Mouse (Mus musculus) cerebellum, adult 8-10 months (tissue): ENCODE measurements at regions not wholly inside any gene's neighbourhood (a gene's known extent, or its start where the extent isn't known, plus 50 kb on each side); places are given as distances from the start of the nearest gene placed in this dataset.

Source experiments
- DNase-seq: peaks from one replicate; pipeline ENCODE4 v3.0.0; 2022

DNA sequence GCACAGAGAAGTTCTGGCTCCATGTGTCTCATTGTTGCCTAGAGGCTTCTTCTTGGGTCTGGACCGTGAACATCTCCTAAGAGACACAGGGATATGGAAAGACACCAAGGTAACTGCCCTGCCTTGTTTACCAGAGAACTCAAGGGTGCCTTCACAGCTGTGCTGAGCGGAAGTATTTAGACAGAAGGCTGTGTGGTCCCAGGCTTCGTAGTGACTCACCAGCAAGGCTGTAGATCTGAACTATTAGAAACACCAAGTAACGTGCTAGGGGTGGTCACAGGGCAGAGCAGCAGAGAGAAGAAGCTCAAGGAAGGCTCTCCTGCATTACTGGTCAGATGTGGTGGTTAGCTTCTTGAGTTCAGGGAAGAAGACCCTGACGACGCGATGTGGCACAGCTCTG lies 51.6 kb upstream of the Lpp start:
- no peak for DNase-seq

DNA sequence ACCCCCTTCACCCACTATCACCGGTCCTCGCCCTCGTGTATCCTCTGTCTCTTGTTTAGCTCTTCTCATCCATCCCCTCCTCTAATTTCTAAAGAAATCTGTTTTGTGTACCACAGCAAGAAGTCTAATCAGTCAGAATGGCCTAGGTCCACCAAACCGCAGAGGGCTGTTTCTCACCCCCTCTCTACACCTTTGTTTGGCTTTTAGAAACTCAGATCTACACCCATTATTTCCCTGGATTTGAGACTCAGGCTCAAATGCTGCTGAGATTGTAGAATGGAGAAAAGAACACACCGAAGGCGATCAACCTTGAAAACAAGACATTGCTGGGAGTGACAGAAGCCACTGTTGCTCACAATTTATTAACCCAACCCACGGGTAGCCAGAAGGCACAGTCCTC lies 52.7 kb upstream of the Lpp start:
- DNase-seq = no peak

DNA sequence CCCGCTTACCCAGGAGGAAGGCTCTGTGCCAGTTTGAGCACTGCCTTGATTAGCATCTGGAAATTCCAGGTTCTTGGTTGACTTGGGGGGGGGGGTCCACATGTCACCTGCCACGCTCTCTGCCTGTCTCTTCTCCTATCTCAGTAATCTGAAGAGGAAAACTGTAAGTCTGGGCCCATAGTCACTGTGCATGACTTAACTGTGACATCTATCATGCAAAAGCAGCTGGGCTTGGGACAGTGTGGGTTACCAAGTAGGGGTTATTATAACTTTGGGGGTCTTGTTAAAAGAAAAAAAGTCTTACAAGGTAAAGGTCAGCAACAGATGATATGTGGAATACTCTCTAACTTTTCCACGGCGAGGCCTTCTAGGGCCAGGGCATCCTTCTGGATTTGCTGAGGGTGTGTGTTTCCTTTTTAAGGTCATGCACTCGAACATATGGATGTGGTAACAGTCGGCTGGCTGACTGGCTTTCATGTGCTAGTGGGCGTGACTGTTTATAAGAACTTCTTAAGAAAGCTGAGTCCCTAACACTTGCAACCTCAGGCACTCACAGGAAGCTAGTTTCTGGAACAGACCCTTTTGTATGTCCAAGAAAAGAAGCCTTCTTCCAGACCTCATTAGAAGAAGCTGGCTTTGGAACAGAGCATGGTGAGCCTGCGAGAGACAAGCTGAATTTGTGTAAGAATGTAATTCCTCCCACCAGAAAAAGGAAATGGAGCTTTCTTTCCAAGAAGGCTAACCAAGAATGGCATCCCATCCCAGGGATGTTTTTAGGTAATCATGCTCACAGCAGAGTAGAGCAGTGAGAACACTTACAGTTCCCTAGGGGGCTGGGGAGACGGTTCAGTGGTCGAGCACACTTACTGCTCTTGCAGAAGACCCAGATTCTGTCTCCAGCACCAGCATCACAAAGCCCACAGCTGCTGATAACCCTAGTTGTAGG lies 53.7 kb upstream of the Lpp start:
- DNase-seq = no peak

DNA sequence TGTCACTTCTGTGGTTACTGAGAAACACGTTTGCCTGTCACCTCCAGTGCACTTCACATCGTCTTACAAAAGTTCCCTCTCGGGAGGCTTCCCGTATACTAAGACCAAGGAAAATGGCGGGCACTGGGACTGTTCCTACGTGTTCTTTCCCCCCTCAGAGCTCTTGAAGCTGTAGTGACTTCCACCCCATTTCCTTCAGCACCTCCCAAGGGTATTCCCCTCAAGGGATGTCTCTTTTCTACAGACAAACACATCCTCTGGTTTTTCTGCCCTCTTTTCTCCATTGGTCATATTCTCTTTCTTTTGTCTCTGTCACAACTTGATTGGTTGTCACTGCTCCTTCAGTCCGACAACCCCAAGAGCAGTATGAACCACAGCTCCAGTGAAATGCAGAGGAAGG lies 54.9 kb upstream of the Lpp start:
- no peak for DNase-seq

DNA sequence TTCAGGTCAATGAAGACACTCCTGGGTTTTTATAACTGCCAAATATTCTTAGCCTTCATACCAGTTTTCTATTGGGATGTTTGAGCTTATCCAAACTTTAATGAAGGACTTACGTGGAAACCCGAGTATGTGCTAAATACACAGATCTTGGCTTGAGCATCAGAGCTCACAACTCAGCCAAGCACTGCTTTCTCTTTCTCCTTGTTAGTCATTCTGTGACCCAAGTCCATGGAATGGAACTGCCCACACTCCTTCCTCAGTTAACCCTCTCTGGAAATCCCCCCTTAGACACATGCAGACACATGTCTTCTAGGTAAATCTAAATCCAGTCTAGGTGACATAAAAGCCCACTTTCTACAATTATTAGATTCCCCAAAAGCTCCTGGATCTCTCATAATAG lies 58.9 kb upstream of the Lpp start:
- no peak for DNase-seq

DNA sequence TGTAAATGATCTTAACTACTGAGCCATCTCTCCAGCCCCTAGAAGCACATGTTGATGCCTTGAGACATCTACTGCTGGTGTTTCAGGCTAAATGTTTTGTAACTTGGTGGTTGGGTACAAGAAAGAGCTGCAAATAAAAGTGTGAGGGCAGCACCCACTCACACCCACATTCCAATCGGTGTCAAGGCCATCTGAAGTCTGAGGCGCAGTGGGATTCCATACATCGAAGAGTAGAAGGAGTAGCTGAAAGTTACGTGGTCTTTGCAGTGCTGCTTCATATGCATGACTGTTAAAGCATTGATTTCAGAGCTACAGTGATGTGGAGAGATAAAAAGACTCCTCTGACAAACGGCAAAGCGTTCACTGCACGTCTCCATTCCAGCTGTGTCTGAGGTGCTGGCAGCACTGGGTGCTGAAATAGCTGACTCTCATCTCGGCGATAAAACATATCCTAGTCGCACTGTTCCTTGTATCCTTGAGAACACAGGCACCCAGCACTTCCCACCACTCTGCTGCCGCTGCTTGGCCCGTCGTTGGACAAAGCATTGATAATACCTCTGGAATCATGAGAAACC lies 61.8 kb upstream of the Lpp start:
- no peak for DNase-seq

DNA sequence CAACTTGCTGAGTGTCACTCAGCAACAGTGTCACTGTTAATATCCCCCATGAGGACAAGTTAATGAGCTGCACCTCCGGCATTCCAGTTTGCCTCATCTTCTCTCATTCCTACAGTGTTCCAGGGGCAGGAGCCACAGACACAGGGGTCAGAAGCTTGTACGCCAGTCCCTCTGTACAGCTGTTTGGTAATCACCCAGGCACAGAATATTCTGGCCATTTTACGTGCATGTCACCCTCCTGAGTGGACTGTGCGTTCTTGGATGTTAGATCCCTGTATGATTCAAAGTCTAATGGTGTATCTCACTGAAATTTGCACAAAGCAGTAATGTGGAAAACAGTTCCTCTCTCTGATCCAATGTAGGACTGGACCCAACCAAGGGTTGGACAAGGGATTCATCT lies 66.7 kb upstream of the Lpp start:
- no peak for DNase-seq

DNA sequence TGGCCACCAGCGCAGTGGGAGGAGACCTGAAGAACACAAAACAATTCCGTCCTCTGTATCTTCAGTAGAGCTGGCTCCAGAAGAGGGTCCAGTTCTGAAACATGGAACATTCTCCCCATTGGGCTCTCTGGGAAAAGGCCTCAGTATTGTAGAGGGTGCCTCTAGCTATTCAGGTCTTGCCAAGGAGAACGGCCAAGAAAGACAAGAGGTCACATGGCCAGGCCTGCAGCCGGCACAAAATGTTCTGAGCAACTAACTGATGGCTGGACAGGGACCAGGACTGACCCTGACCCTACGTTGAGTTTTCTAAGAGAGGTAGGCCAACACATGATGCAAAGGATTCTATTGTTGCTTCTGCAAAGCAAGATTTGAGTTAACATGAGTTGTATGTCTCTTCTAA lies 67.3 kb upstream of the Lpp start:
- no peak for DNase-seq

DNA sequence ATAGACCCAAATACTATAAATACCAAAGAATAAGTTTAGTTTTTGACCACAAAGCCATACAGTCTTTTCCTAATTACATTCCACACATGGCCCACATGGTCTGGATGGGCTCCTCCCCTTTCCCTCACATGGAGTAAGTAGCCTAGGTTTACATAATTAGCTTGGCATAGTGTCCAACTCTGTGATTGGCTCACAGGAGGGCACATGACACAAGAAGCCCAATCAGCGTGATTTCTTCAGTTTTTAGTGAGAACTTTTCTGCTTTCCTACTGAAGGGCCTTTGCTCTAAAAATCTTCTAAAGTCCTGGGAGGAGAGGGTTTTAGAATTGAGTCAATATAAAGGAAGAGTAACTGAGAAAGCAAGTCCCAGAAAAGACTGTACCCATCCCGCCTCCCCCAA lies 68.4 kb upstream of the Lpp start:
- no peak for DNase-seq

DNA sequence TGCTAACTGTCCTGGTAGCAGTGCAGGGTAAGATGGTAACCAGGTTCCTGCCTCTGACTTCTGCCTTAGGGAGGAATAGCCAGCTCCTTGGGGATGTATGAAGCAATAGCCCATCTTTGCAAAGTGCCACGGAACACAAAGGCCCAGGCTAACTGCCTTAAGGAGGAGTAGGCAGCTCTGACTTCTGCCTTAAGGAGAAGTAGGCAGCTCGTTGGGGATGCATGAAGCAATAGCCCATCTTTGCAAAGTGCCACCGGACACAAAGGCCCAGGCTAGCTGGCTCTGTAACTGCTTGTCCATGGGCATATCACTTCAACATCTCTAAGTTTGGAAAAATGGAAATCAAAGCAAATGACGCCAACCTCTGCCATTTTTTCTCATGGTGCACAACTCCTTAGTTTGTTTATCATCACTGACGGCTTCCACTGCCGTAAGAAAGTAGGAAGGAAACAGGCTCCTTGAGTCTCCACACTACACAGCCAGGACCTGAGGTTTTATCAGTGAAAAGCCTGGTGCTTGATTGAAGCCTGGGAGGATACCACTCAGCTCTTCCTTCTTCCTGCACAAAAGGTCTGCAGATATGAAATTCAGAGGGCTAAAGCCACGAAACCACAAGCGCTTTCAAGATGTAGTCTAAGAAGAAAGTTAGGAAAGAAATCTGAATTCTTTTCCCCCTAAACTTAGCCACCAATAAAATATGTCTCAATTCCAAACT lies 74.4 kb upstream of the Lpp start:
- DNase-seq = no peak

DNA sequence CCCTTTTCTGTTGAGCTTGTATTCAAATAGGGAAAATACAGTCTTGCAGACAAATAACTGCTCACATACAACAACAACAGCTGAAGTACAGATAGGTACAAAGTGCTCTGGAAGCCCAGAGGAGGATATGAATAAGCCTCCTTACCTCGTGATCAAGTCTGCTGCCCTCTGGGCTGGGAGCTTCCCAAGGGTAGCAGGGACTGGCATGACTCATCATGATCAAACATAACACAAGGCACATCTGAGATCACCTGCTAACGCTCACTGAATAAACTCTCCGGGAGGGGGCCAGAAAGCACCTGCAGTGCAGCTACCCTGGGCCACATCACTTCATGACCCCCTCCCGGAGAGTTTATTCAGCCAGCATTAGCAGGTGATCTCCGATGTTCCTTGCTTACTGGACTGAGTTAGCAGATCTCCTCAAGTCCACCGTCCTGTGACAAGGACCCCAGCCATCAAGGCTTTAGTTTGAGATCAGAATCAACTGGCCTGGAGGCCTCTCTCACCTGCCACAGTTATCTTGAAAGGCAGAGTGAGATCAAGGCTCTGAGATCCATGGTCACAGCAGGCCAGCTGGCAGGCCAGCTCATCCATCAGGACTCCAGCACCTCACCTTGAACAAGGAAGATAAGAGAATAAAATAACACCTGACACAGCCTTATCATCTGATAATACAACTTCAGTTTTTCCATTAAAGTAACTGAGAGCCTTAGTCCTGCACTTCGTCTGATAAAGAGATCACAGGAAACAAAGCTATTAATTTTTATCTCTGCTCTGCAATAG lies 79.6 kb upstream of the Lpp start:
- no peak for DNase-seq

DNA sequence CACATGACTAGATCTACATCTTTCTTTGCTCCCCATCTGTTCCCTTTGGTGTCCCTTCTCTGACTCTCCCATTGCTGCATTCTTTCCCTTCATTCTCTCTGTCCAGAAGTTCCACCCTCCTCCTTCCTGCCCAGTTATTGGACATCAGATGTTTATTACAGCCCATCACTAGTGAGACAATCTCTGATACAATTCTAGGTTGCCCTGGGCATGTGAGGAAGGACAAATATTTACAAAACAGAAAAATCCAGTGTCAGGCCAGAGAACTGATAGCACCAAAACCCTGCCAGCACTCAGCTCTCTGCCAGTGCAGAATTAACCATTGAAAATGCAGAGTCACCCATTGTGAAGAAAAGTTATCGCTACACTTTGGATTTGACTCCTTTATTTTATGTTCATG lies 87.9 kb upstream of the Lpp start:
- no peak for DNase-seq

DNA sequence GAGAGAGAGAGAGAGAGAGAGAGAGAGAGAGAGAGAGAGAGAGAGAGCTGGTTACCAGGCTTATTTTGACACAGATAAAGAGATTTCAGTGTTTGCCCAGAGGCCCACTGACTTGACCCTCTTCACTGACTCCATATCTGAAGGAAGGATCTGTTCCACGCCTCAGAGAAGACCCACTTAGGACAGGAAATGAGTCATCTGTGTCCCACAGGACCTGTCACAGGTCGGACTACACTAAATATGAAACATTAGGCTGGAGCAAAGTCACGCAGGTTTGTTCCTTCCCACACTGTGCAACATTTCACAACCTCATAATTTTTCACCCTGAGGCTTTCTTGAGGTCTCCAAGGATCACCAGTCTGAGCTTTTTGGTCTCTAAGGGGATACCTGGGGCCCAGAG lies 96.5 kb upstream of the Lpp start:
- DNase-seq = no peak

DNA sequence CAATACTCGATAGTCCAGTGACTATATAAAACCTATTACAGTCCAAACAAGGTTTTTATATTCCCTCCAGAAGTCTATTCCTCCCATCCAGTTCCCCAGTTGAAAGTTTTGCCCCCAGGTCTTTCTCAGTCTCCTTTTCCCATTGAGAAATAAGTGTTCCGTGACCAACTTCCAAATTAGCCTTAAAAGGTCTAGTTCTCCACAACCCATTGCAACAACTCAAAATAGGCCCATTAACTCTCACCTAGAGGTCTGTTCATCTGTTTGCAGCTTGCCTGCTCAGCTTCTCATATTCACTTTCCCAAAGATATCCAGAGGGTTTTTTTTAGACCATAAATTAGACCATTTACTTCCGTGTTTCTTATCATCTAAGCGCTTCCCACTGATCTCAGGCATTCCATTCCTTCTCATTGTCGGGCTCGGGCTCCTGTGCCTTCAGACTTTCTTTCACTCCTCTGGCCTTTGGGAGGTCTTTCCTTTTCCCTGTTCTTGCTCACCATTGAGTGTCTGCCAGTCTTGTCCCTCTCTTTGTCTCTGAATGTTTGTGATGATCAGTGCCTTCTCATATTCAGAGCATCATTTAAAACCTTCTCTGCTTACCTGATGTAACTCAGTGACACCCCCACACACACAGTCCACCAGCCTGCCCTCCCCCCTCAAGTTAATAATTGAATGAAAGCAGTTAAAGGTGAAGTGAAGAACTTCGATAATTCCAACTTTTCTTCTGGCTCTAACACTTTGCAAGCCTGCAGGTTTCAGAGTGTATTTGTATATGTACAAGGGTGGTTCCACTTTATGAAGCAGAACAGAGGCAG lies 97.5 kb upstream of the Lpp start:
- DNase-seq = no peak

DNA sequence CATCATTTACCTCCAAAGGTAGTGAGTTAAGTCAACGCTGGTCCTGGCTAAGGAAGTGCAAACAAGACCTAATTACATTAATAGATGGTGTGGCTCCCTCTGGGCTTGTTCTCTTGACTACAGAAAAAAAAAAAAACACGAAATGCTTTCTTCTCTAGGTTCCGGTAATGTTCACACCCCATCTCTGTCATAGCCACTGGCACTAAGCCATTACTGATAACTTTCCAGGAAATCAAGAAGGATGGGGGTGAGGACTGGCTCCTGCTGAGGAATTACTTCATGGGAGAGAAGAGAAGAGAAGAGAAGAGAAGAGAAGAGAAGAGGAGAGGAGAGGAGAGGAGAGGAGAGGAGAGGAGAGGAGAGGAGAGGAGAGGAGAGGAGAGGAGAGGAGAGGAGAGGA lies 109.1 kb upstream of the Lpp start:
- DNase-seq = no peak

DNA sequence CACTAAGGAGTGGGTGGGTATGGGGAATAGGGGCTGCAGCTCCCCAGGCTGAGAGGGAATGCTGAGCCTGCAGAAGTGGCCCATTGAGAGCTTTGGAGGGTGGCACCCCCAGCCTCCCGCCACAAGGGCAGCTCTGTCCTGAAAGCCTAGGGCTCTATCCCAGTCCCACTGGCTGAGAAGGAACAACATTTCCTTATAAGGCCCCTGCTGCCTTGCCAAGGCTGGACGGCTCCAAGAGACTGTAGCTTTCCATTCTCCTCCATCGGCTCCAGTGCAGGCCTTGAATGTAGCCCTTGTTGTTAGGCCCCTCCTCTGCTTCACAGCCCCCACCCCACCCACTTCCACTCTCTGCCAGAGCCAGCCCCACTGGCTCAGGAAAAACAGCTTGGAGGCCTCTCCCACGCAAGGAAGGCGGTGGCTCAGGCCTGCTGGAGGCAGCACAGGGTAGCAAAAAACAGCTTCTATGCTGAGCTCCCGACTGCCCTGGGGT lies 111.1 kb upstream of the Lpp start:
- DNase-seq = peak; percentile 26

DNA sequence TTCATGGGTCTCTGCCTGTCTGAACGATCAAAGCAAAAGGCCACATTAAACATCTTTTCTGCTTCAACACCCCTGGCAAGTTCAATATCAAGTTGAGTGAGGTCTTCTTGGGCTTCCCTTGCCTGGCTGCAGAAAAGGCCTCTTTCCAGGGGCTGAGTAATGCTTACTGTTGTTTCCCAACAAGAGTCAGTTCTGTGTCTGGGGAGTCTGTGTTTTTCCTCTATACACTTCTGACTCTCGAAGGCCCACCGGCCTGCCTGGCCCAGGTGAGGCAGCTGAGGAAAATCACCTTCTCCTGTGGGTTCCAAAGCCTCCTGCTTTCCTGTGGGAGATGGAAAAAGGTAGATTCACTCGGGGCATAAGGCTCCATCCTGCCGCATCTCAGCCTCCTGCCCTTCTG lies 111.7 kb upstream of the Lpp start:
- no peak for DNase-seq

DNA sequence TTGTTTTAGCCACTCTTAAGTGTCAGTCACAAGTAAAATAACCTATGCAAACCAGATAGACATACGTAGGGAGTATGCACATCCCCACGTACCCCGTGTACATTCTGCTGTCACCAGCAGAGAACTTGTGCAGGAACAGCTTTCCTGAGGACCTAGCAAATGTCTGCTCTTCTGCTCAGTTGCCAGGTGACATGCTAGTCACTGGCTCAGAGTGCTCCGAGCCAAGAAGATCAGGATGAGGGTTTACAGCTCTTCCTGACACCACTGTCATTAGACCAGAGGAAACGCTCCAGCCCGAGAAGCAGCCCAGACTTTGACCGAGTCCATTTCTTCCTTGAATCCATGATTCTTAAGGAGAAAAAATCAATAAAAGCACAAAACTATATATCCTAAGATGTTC lies 115.5 kb upstream of the Lpp start:
- DNase-seq = peak; percentile 20

DNA sequence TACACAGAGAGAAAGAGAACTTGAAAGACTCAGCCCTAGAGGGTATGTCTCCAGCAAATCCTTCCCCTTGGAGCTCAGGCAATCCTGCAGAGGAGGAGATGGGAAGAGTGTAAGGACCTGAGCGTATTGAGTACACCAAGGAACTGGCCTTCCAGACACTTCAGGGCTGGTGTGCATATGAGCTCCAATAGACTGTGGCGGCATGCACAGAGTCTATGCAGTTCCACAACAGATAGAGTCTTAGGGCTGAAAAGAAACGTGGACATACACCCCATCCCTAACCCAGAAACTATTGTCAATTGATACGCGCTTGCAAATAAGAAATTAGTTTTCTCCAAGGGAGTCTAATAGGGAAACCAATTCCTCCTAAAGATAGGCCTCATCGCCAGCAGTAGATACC lies 130.6 kb upstream of the Lpp start:
- no peak for DNase-seq

DNA sequence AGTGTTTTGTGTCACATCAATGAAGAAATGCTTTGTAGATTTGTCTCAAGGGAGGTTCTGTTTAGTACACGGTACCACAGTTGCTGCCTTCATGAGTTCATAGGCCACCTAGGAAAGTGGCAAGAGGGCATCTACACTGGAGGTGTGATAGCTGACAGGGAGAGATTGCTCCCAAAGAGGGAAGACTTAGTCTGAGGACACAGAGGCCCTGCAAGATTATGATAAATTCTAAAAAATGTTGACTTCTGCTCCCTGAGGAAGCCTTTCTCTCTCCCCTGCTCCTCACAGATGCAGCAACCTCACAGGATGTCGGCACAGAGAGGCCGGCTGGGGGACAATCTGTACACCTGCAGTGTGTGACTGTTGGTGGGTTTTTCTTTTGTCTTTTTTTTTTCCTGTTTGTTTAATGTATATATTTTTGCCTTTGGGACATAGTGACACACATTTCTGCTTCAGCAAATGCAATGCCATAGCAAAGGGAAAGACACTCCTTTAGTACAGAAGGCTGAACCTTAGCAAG lies 133.5 kb upstream of the Lpp start:
- no peak for DNase-seq

DNA sequence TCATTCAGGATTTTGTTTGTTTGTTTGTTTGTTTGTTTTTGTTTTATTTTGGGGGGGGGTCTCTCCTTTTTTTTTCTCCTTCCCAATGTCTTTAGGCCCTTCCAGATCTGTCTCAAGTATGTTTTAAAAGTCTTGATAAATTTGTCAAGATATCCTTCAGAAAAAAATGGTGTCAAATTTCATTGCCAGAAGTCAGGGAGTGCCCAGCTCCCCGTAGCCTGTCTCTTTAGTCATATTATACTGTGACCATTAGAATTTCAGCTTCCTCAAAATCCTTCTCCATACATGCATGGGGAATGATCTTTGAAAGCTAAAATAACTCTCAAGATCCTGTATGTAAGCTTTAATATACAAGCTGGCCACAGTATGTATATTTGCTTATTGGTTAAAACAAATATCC lies 134.3 kb upstream of the Lpp start:
- DNase-seq = no peak

DNA sequence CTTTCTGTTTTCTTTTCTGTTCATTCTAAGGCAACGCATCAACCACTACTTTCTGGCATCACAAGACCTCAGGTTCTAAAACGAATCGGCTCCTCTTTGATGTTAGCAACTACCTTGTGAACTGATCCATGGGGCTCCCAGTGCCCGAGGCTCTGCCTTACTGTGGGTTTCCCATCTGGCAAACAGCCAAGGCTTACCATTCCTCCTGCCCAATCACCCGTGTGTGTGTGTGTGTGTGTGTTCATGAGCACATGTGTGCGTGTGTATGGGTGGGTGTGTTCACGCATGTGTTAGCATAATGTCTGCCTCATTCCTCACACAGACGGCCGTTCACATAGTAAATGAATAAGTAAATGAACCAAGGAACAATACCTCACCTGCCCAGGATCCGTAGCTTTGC lies 138.3 kb upstream of the Lpp start:
- no peak for DNase-seq
